In the genomic region with DNA sequence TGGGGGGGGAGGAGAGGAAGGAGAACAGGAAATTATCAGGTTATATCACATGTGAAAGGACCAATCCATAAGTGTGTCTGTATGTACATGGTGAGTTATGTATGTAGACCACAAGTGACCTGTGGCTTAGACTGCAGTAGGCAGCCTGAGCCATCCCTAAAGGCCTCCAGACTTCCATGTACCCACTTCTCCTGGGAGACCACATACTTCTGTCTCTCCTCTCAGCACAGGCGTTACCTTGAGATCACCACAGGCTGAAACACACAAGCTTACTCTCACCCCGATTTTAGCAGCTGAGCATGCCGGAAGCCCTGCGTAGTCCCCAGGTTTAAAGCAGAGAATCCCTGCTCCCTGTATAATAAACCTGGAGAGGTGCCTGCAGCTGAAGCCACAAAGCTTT, we compare ENCODE assay signal across 10 mouse cellular contexts.
DNase-seq lines count a peak whose midpoint lies in the region; ATAC-seq and TF ChIP-seq lines count a peak whose summit lies in the region.
"Had no signal": no experiment of that assay in that cellular context is flagged by ENCODE, and none has a peak within 500 bp of the region (broad histone marks: within the 10 kb centered on the region; RNA-seq: fewer than 3 reads in every experiment).

No protein-coding gene starts in this region.

- no peak overlapping the region for H3K4me3 ChIP-seq in intestine, embryonic 15.5 days (replicated peaks)
- H3K4me3 ChIP-seq in intestine, postnatal 0 days (ENCODE audit: low read depth, low read length), result no peak overlapping the region
- no peak overlapping the region for H3K4me3 ChIP-seq in forebrain, embryonic 11.5 days (ENCODE audit: low read depth, low read length)
- H3K4me3 ChIP-seq in hindbrain, postnatal 0 days (ENCODE audit: low read length), result no peak overlapping the region
- no peak overlapping the region for H3K4me3 ChIP-seq in neural tube, embryonic 14.5 days (ENCODE audit: low read depth, low read length)

- H3K9me3 ChIP-seq in intestine, embryonic 15.5 days, result no peaks in the 10 kb centered on the region
- H3K9me3 ChIP-seq in intestine, postnatal 0 days (ENCODE audit: control insufficient read depth), result no peaks in the 10 kb centered on the region
- no peaks in the 10 kb centered on the region for H3K9me3 ChIP-seq in forebrain, embryonic 11.5 days (ENCODE audit: control insufficient read depth, low read length)
- no peaks in the 10 kb centered on the region for H3K9me3 ChIP-seq in hindbrain, postnatal 0 days (ENCODE audit: low read length)
- H3K9me3 ChIP-seq in neural tube, embryonic 14.5 days (ENCODE audit: control insufficient read depth, low read length), result no peaks in the 10 kb centered on the region

- H3K9ac ChIP-seq in intestine, embryonic 15.5 days, result no peak overlapping the region
- no peak overlapping the region for H3K9ac ChIP-seq in intestine, postnatal 0 days (ENCODE audit: low read depth, low read length)
- H3K9ac ChIP-seq in forebrain, embryonic 11.5 days (ENCODE audit: low read length), result peak overlapping the region; percentile 36
- no peak overlapping the region for H3K9ac ChIP-seq in hindbrain, postnatal 0 days (replicated peaks; ENCODE audit: low read length)
- H3K9ac ChIP-seq in neural tube, embryonic 14.5 days (replicated peaks; ENCODE audit: low read depth, low read length), result no peak overlapping the region

- H3K27ac ChIP-seq in intestine, embryonic 15.5 days, result 0 out of 2 replicates have a peak overlapping the region, but pooled peaks have one; percentile 4
- no peak overlapping the region for H3K27ac ChIP-seq in intestine, postnatal 0 days (ENCODE audit: low read depth, low read length)
- H3K27ac ChIP-seq in forebrain, embryonic 11.5 days (ENCODE audit: low read depth, low read length), result peak overlapping the region; percentile 88
- H3K27ac ChIP-seq in hindbrain, postnatal 0 days, result 0 out of 2 replicates have a peak overlapping the region, but pooled peaks have one; percentile 20
- no peak overlapping the region for H3K27ac ChIP-seq in neural tube, embryonic 14.5 days (ENCODE audit: low read depth, low read length)

- DNase-seq in forebrain, embryonic 11.5 days (ENCODE audit: low spot score), result no peak
- no peak for DNase-seq in hindbrain, postnatal 0 days (ENCODE audit: low spot score)
- no peak for DNase-seq in embryo, embryonic 11 days
- no peak for DNase-seq in adrenal gland, adult 2 months
- DNase-seq: heart, postnatal 36 days; kidney, postnatal 4 days; lung, postnatal 10 days had no signal

- no peak for TF ChIP-seq CTCF in intestine, postnatal 0 days (IDR thresholded peaks at IDR 0.05; ENCODE audit: low read depth)
- no peak for TF ChIP-seq CTCF in hindbrain, postnatal 0 days (IDR thresholded peaks at IDR 0.05; ENCODE audit: low read depth)

- H3K27me3 ChIP-seq in intestine, embryonic 15.5 days (replicated peaks), result no peaks in the 10 kb centered on the region
- H3K27me3 ChIP-seq in intestine, postnatal 0 days (replicated peaks; ENCODE audit: control insufficient read depth, insufficient read depth, low read length), result no peaks in the 10 kb centered on the region
- H3K27me3 ChIP-seq in forebrain, embryonic 11.5 days (ENCODE audit: control insufficient read depth, insufficient read depth, low read length), result no peaks in the 10 kb centered on the region
- H3K27me3 ChIP-seq in hindbrain, postnatal 0 days (ENCODE audit: insufficient read depth, low read length), result no peaks in the 10 kb centered on the region
- no peaks in the 10 kb centered on the region for H3K27me3 ChIP-seq in neural tube, embryonic 14.5 days (ENCODE audit: control insufficient read depth, insufficient read depth, low read length)

- no peak overlapping the region for H3K4me2 ChIP-seq in intestine, embryonic 15.5 days (replicated peaks)
- H3K4me2 ChIP-seq in intestine, postnatal 0 days (replicated peaks; ENCODE audit: low read depth), result no peak overlapping the region
- H3K4me2 ChIP-seq in forebrain, embryonic 11.5 days (ENCODE audit: low read depth, low read length, severe bottlenecking), result no peak overlapping the region
- H3K4me2 ChIP-seq in hindbrain, postnatal 0 days (ENCODE audit: low read depth, low read length), result no peak overlapping the region
- H3K4me2 ChIP-seq in neural tube, embryonic 14.5 days (ENCODE audit: low read depth, low read length), result no peak overlapping the region

- H3K36me3 ChIP-seq in intestine, embryonic 15.5 days, result no peaks in the 10 kb centered on the region
- no peaks in the 10 kb centered on the region; the same call in 1 of the 2 replicates for H3K36me3 ChIP-seq in intestine, postnatal 0 days (ENCODE audit: control insufficient read depth, insufficient read depth)
- H3K36me3 ChIP-seq in forebrain, embryonic 11.5 days (ENCODE audit: control insufficient read depth, insufficient read depth, low read length), result no peaks in the 10 kb centered on the region
- H3K36me3 ChIP-seq in hindbrain, postnatal 0 days (ENCODE audit: insufficient read depth, low read length), result no peaks in the 10 kb centered on the region
- H3K36me3 ChIP-seq in neural tube, embryonic 14.5 days (ENCODE audit: control insufficient read depth, insufficient read depth, low read length), result no peaks in the 10 kb centered on the region

- WGBS in intestine, embryonic 15.5 days, result 75% methylated on average over 4 of the region's 4 CpGs
- WGBS in intestine, postnatal 0 days, result 82% methylated on average over 4 of the region's 4 CpGs
- 27% methylated on average over 4 of the region's 4 CpGs for WGBS in forebrain, embryonic 11.5 days
- WGBS in hindbrain, postnatal 0 days, result 49% methylated on average over 4 of the region's 4 CpGs
- 51% methylated on average over 4 of the region's 4 CpGs for WGBS in neural tube, embryonic 14.5 days

- ATAC-seq in intestine, embryonic 15.5 days, result no peak
- ATAC-seq in intestine, postnatal 0 days, result no peak
- ATAC-seq in forebrain, embryonic 11.5 days (replicated peaks; ENCODE audit: low FRiP score), result peak; percentile 13; the same call in 1 of the 2 replicates
- ATAC-seq in hindbrain, postnatal 0 days, result no peak
- 0 out of 2 replicates have a peak, but pooled peaks have one; percentile 17 for ATAC-seq in neural tube, embryonic 14.5 days (ENCODE audit: low read depth)

- peaks cover 27% of the 10 kb centered on the region for H3K4me1 ChIP-seq in intestine, embryonic 15.5 days (replicated peaks)
- 0 out of 2 replicates have a peak, but pooled peaks cover 4% of the 10 kb centered on the region for H3K4me1 ChIP-seq in intestine, postnatal 0 days (replicated peaks; ENCODE audit: control insufficient read depth, insufficient read depth, low read length)
- peaks cover 30% of the 10 kb centered on the region for H3K4me1 ChIP-seq in forebrain, embryonic 11.5 days (replicated peaks; ENCODE audit: control insufficient read depth, insufficient read depth, low read length)
- H3K4me1 ChIP-seq in hindbrain, postnatal 0 days (ENCODE audit: insufficient read depth, low read length), result peaks cover 7% of the 10 kb centered on the region; the same call in 1 of the 2 replicates
- peaks cover 6% of the 10 kb centered on the region; the same call in 1 of the 2 replicates for H3K4me1 ChIP-seq in neural tube, embryonic 14.5 days (ENCODE audit: control insufficient read depth, insufficient read depth, low read length)

Comparison
In these comparisons a context has a peak if more than half of its experiments do, and no peak if none do; other contexts are left out.
1. H3K27ac ChIP-seq: peak in intestine, embryonic 15.5 days (single experiment), forebrain, embryonic 11.5 days (single experiment) and hindbrain, postnatal 0 days (single experiment); none in intestine, postnatal 0 days (single experiment) and neural tube, embryonic 14.5 days (single experiment).
2. ATAC-seq: peak in forebrain, embryonic 11.5 days (single experiment) and neural tube, embryonic 14.5 days (single experiment); none in intestine, embryonic 15.5 days (single experiment), intestine, postnatal 0 days (single experiment) and hindbrain, postnatal 0 days (single experiment).